Mouse (Mus musculus) liver, embryonic 12.5 days (tissue): ENCODE results near the gene Pde4d. TPM values are rescaled to one million over a fixed set of nuclear protein-coding genes. Genes with fewer than 3 reads are reported as not detected.

Source experiments
- ATAC-seq: fragments of 200-750 bp; cut with Nextera tagmentation; 2 replicates; pipeline ENCODE4 v1.8.0; 2017; ENCODE audit warnings: moderate number of reproducible peaks, mild to moderate bottlenecking, moderate library complexity
- H3K27ac ChIP-seq: fragments of 300-500 bp; sonication (generic); 2 replicates; pipeline ENCODE4 v1.5.1; 2016; ENCODE audit warnings: mild to moderate bottlenecking
- H3K27me3 ChIP-seq: fragments of 300-500 bp; sonication (generic); replicated peaks from 2 replicates; pipeline ENCODE4 v1.6.1; 2016; ENCODE audit warnings: mild to moderate bottlenecking, moderate library complexity
- H3K36me3 ChIP-seq: fragments of 300-500 bp; sonication (generic); 2 replicates; pipeline ENCODE4 v1.6.1; 2016; ENCODE audit warnings: mild to moderate bottlenecking, moderate library complexity
- H3K4me1 ChIP-seq: fragments of 300-500 bp; sonication (generic); 2 replicates; pipeline ENCODE4 v1.6.1; 2016
- H3K4me2 ChIP-seq: fragments of 300-500 bp; sonication (generic); 2 replicates; pipeline ENCODE4 v1.6.1; 2016; ENCODE audit warnings: mild to moderate bottlenecking, moderate library complexity
- H3K4me3 ChIP-seq: fragments of 300-500 bp; sonication (generic); 2 replicates; pipeline ENCODE4 v1.5.1; 2016; ENCODE audit warnings: mild to moderate bottlenecking, moderate library complexity
- H3K9ac ChIP-seq: fragments of 300-500 bp; sonication (generic); 2 replicates; pipeline ENCODE4 v1.6.1; 2016; ENCODE audit warnings: mild to moderate bottlenecking, moderate library complexity
- H3K9me3 ChIP-seq: fragments of 300-500 bp; sonication (generic); replicated peaks from 2 replicates; pipeline ENCODE4 v1.6.1; 2016; ENCODE audit warnings: mild to moderate bottlenecking, moderate library complexity
- WGBS: fragments of 180-500 bp; shearing (Covaris S2); methylation state at CpG from one replicate; pipeline ENCODE4 v1.1.7; 2016; ENCODE audit not compliant: insufficient replicate concordance; 5-methylcytosine and 5-hydroxymethylcytosine counted together
- polyA plus RNA-seq: library from polyadenylated mRNA; unstranded; fragments of >200 nt; fragmentation: Nextera tagmentation; extraction: Ambion mirVana; gene quantifications from 2 replicates; pipeline ENCODE4 v1.2.1, GENCODE M21; 2016

Gene Pde4d
- polyA plus RNA-seq, 1 experiment from 2014 or later = 19.4 TPM

DNA sequence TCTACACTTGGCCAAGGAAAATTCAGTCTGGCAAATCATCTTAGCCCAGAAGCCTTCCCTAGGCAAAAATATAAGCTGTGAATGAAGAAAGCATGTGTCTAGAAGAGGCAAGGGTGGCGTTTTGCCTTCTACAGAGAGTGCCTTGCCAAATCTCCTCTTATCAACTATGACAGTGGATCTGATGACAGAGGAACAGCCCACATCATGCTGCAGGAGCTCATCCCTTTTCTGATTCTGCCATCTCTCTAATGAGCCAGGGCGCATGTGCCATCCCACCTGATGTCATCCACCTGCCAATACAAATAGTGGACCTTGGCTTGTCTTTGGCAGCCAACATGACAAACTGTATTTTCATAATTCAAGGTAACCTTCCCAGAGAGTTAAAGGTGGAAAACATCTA is 1154.3 kb downstream of the Pde4d start:
- Histone ChIP-seq H3K9me3 (no peaks in the 10 kb centered on the region), H3K4me2 (no peak overlapping the region), H3K27ac (no peak overlapping the region), H3K9ac (no peak overlapping the region), H3K27me3 (no peaks in the 10 kb centered on the region; the same call in 1 of the 2 replicates), H3K4me3 (no peak overlapping the region), H3K36me3 (no peaks in the 10 kb centered on the region), H3K4me1 (no peaks in the 10 kb centered on the region)
- 50% methylated on average over 2 of the region's 2 CpGs for WGBS
- ATAC-seq = no peak

DNA sequence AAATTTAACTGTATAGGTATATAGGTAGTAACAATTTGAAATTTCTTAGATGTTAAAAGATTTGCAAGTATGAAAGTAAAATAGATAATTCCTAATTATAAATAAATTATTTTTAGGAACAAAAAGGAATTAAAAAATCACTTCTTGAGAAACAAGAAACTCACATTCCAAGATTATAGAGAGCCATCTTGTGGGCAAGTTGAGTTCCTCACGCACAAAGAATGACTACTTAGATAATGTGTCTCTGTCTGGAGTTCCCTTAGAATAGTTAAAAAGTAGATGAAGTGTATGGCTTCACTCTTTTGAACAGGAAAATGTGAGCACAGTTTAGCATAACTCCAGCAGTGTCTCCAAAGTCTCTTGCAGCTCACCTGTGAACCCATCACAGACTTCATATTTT is 1155.4 kb downstream of the Pde4d start:
- no peaks in the 10 kb centered on the region for H3K36me3 ChIP-seq
- no peak overlapping the region for H3K4me3 ChIP-seq
- no peaks in the 10 kb centered on the region; the same call in 1 of the 2 replicates for H3K27me3 ChIP-seq
- H3K9me3 ChIP-seq = no peaks in the 10 kb centered on the region
- WGBS = 51% methylated on average over 1 of the region's 1 CpGs
- no peak overlapping the region for H3K4me2 ChIP-seq
- ATAC-seq = no peak
- H3K9ac ChIP-seq = no peak overlapping the region
- no peak overlapping the region for H3K27ac ChIP-seq
- H3K4me1 ChIP-seq = peaks cover 4% of the 10 kb centered on the region; the same call in 1 of the 2 replicates

DNA sequence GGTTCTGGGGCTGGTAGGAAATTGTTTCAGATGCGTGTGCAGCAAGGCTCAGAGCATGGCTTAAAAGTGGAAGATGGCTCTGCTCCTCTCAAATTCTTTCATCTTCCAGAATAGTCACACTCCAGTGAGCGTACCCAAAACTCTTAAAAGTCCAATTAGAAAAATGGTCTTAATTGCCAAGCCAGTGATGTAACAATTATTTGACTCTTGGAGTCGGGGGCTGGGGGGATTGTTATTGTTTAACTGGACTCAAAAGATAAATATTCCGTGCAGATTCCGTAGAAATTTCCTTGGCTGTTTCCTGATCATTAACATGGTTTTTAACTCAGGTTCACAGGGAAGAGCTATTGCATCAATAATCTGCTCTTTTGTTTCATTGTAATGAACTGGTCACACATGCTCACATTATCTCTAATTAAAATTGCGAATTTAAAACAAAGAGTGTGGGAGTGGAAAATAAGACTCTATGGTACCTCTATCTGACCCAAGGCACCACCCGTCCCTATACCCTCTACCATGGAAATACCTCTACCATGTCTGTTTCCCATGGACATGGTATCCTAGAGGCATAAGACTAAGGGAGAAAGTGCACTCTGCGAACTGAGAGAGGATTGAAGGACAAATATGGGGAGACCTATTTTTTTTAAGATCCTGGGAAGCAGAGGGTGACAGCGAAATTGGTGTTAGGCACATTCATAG is 1159.5 kb downstream of the Pde4d start:
- H3K4me1 ChIP-seq = peaks cover 7% of the 10 kb centered on the region; the same call in 1 of the 2 replicates
- no peaks in the 10 kb centered on the region for H3K9me3 ChIP-seq
- no peak overlapping the region for H3K4me2 ChIP-seq
- H3K9ac ChIP-seq = no peak overlapping the region
- no peaks in the 10 kb centered on the region for H3K36me3 ChIP-seq
- H3K4me3 ChIP-seq = no peak overlapping the region
- no peaks in the 10 kb centered on the region; the same call in 1 of the 2 replicates for H3K27me3 ChIP-seq
- 66% methylated on average over 9 of the region's 9 CpGs for WGBS
- no peak overlapping the region for H3K27ac ChIP-seq
- ATAC-seq = no peak

GRCm38 (mm10) chr13:109609805-109610187 is 1160.0 kb downstream of the Pde4d start:
- H3K4me3 ChIP-seq = no peak overlapping the region
- WGBS = 9% methylated on average over 3 of the region's 3 CpGs
- peak; percentile 44; the same call in 1 of the 2 replicates for ATAC-seq
- H3K27ac ChIP-seq = no peak overlapping the region
- H3K9me3 ChIP-seq = no peaks in the 10 kb centered on the region
- no peak overlapping the region for H3K9ac ChIP-seq
- peaks cover 7% of the 10 kb centered on the region; the same call in 1 of the 2 replicates for H3K4me1 ChIP-seq
- H3K4me2 ChIP-seq = no peak overlapping the region
- H3K36me3 ChIP-seq = no peaks in the 10 kb centered on the region
- H3K27me3 ChIP-seq = no peaks in the 10 kb centered on the region; the same call in 1 of the 2 replicates

DNA sequence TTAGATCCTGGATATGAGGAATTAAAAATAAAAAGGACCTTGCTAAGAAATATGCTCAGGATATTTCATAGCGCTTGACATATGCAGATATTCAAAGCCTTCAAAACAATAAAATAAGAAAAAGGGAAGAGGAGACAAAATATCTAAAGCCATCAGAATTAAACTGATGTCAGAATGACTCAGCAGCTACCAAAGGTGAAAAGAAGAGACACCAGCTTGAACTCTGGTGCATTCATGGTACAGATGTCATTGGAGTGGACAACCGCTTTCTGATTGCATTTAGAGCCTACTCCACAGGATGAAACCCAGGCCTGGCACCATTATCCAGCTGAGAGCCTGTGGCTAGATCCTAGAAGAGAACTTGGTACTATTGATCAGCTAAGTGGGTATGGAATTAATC is 1161.0 kb downstream of the Pde4d start:
- Histone ChIP-seq H3K4me3 (no peak overlapping the region), H3K27ac (no peak overlapping the region), H3K9me3 (no peaks in the 10 kb centered on the region), H3K36me3 (no peaks in the 10 kb centered on the region), H3K9ac (no peak overlapping the region), H3K4me2 (no peak overlapping the region), H3K4me1 (peaks cover 9% of the 10 kb centered on the region), H3K27me3 (no peaks in the 10 kb centered on the region; the same call in 1 of the 2 replicates)
- ATAC-seq = no peak
- 82% methylated on average over 2 of the region's 2 CpGs for WGBS

GRCm38 (mm10) chr13:109615213-109615784 is 1165.6 kb downstream of the Pde4d start:
- no peaks in the 10 kb centered on the region for H3K9me3 ChIP-seq
- no peak for ATAC-seq
- H3K4me1 ChIP-seq = peaks cover 21% of the 10 kb centered on the region
- H3K9ac ChIP-seq = no peak overlapping the region
- H3K27ac ChIP-seq = no peak overlapping the region
- no peaks in the 10 kb centered on the region for H3K27me3 ChIP-seq
- no peak overlapping the region for H3K4me3 ChIP-seq
- 35% methylated on average over 8 of the region's 8 CpGs for WGBS
- no peaks in the 10 kb centered on the region for H3K36me3 ChIP-seq
- H3K4me2 ChIP-seq = peak overlapping the region; percentile 47

GRCm38 (mm10) chr13:109615785-109616281 is 1166.1 kb downstream of the Pde4d start:
- ATAC-seq = 0 out of 2 replicates have a peak, but pooled peaks have one; percentile 39
- no peaks in the 10 kb centered on the region for H3K9me3 ChIP-seq
- H3K27ac ChIP-seq = no peak overlapping the region
- H3K4me2 ChIP-seq = peak overlapping the region; percentile 47
- peaks cover 21% of the 10 kb centered on the region for H3K4me1 ChIP-seq
- no peak overlapping the region for H3K4me3 ChIP-seq
- H3K36me3 ChIP-seq = no peaks in the 10 kb centered on the region
- H3K27me3 ChIP-seq = no peaks in the 10 kb centered on the region
- no peak overlapping the region for H3K9ac ChIP-seq
- WGBS = 6% methylated on average over 7 of the region's 7 CpGs

- Histone ChIP-seq H3K27me3 (no peaks in the 10 kb centered on the region), H3K4me1 (peaks cover 25% of the 10 kb centered on the region), H3K9ac (no peak overlapping the region), H3K9me3 (no peaks in the 10 kb centered on the region), H3K36me3 (no peaks in the 10 kb centered on the region), H3K4me2 (no peak overlapping the region), H3K27ac (no peak overlapping the region), H3K4me3 (no peak overlapping the region)
- 72% methylated on average over 2 of the region's 2 CpGs for WGBS
- ATAC-seq = no peak
These were observed 1169.5 kb downstream of the Pde4d start for GRCm38 (mm10) chr13:109619158-109619657.

GRCm38 (mm10) chr13:109622207-109622606 is 1172.5 kb downstream of the Pde4d start:
- no peak overlapping the region for H3K27ac ChIP-seq
- H3K9me3 ChIP-seq = no peaks in the 10 kb centered on the region
- H3K27me3 ChIP-seq = no peaks in the 10 kb centered on the region
- 0 out of 2 replicates have a peak, but pooled peaks have one; percentile 37 for ATAC-seq
- 51% methylated on average over 5 of the region's 5 CpGs for WGBS
- H3K4me1 ChIP-seq = peaks cover 25% of the 10 kb centered on the region
- H3K36me3 ChIP-seq = no peaks in the 10 kb centered on the region
- H3K9ac ChIP-seq = no peak overlapping the region
- no peak overlapping the region for H3K4me3 ChIP-seq
- peak overlapping the region; percentile 19; the same call in 1 of the 2 replicates for H3K4me2 ChIP-seq

- H3K4me1 ChIP-seq = peaks cover 23% of the 10 kb centered on the region
- ATAC-seq = no peak
- no peaks in the 10 kb centered on the region for H3K36me3 ChIP-seq
- WGBS = 78% methylated on average over 2 of the region's 2 CpGs
- H3K27ac ChIP-seq = no peak overlapping the region
- no peak overlapping the region for H3K9ac ChIP-seq
- no peaks in the 10 kb centered on the region for H3K9me3 ChIP-seq
- no peaks in the 10 kb centered on the region for H3K27me3 ChIP-seq
- H3K4me2 ChIP-seq = no peak overlapping the region
- H3K4me3 ChIP-seq = no peak overlapping the region
These were observed 1173.5 kb downstream of the Pde4d start for GRCm38 (mm10) chr13:109623201-109623600.

DNA sequence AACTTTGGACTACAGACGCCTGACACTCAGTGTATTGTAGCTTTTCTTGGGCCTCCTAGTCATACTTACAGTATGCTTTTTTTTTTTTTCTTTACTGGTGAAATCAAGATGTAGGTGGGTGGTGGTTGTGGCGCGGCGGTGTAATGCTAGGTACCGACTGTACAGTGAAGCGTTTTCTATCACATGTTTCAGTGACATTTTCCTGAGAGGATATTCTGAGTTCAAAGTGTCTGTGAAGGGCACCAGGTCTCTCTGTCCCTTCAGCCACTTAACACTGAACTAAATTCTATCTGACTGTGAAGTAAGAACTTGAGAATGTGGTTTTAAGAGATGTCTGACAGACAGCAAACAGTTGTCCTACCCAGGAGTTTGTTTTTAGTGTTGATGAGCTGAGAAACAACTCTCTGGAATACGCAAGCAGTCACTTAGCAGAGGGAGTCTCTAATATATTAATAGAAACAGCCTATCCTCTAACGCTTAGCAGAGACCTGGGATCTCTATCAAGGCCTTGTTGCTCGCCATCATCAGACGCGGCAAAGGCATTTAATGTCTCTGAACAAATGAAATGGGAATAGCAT is 1175.1 kb downstream of the Pde4d start:
- H3K4me3 ChIP-seq = no peak overlapping the region
- no peak for ATAC-seq
- H3K36me3 ChIP-seq = no peaks in the 10 kb centered on the region
- 88% methylated on average over 11 of the region's 11 CpGs for WGBS
- H3K4me2 ChIP-seq = no peak overlapping the region
- no peak overlapping the region for H3K9ac ChIP-seq
- no peaks in the 10 kb centered on the region for H3K27me3 ChIP-seq
- 0 out of 2 replicates have a peak overlapping the region, but pooled peaks have one; percentile 2 for H3K27ac ChIP-seq
- H3K9me3 ChIP-seq = no peaks in the 10 kb centered on the region
- peaks cover 17% of the 10 kb centered on the region; the same call in 1 of the 2 replicates for H3K4me1 ChIP-seq
